Mouse (Mus musculus): ENCODE measurements at regions not wholly inside any gene's neighbourhood (a gene's known extent, or its start where the extent isn't known, plus 50 kb on each side); places are given as distances from the start of the nearest gene placed in this dataset.

- Histone ChIP-seq H3K4me2 (ENCODE audit: low read depth, low read length) (peak overlapping the region; percentile 31), H3K9ac (ENCODE audit: low read depth, low read length) (no peak overlapping the region), H3K36me3 (ENCODE audit: control insufficient read depth, insufficient read depth, low read length) (no peaks in the 10 kb centered on the region), H3K9me3 (ENCODE audit: control insufficient read depth, low read length) (no peaks in the 10 kb centered on the region), H3K4me3 (ENCODE audit: low read depth, low read length) (no peak overlapping the region), H3K27ac (replicated peaks; ENCODE audit: low read depth, low read length) (no peak overlapping the region), H3K4me1 (ENCODE audit: control insufficient read depth, insufficient read depth, low read length) (peaks cover 28% of the 10 kb centered on the region), H3K27me3 (replicated peaks; ENCODE audit: control insufficient read depth, insufficient read depth, low read length) (no peaks in the 10 kb centered on the region)
- peak; percentile 74; the same call in 1 of the 2 replicates for ATAC-seq (ENCODE audit: low read depth)
- DNase-seq (ENCODE audit: low spot score): peak; percentile 56
- 0% methylated on average over 4 of the region's 4 CpGs for WGBS
Measured at GRCm38 (mm10) chr14:48330965-48331622, 114.8 kb upstream of the Tmem260 start.

GRCm38 (mm10) chr14:48331623-48332000 is 114.3 kb upstream of the Tmem260 start:
- Histone ChIP-seq H3K4me1 (ENCODE audit: control insufficient read depth, insufficient read depth, low read length) (peaks cover 28% of the 10 kb centered on the region), H3K36me3 (ENCODE audit: control insufficient read depth, insufficient read depth, low read length) (no peaks in the 10 kb centered on the region), H3K4me3 (ENCODE audit: low read depth, low read length) (no peak overlapping the region), H3K9me3 (ENCODE audit: control insufficient read depth, low read length) (no peaks in the 10 kb centered on the region), H3K27me3 (replicated peaks; ENCODE audit: control insufficient read depth, insufficient read depth, low read length) (no peaks in the 10 kb centered on the region), H3K4me2 (ENCODE audit: low read depth, low read length) (no peak overlapping the region), H3K27ac (replicated peaks; ENCODE audit: low read depth, low read length) (no peak overlapping the region), H3K9ac (ENCODE audit: low read depth, low read length) (no peak overlapping the region)
- ATAC-seq (ENCODE audit: low read depth) (no peak), DNase-seq (ENCODE audit: low spot score) (no peak)
- 42% methylated on average over 2 of the region's 2 CpGs for WGBS

- H3K4me3 ChIP-seq (ENCODE audit: low read depth, low read length): no peak overlapping the region
- peaks cover 28% of the 10 kb centered on the region for H3K4me1 ChIP-seq (ENCODE audit: control insufficient read depth, insufficient read depth, low read length)
- H3K36me3 ChIP-seq (ENCODE audit: control insufficient read depth, insufficient read depth, low read length): no peaks in the 10 kb centered on the region
- H3K27me3 ChIP-seq (replicated peaks; ENCODE audit: control insufficient read depth, insufficient read depth, low read length): no peaks in the 10 kb centered on the region
- no peaks in the 10 kb centered on the region for H3K9me3 ChIP-seq (ENCODE audit: control insufficient read depth, low read length)
- ATAC-seq (ENCODE audit: low read depth) (no peak), DNase-seq (ENCODE audit: low spot score) (peak; percentile 50)
- no peak overlapping the region for H3K27ac ChIP-seq (replicated peaks; ENCODE audit: low read depth, low read length)
- 16% methylated on average over 2 of the region's 2 CpGs for WGBS
- H3K4me2 ChIP-seq (ENCODE audit: low read depth, low read length): no peak overlapping the region
- no peak overlapping the region for H3K9ac ChIP-seq (ENCODE audit: low read depth, low read length)
Measured at GRCm38 (mm10) chr14:48332193-48332592, 113.7 kb upstream of the Tmem260 start.

GRCm38 (mm10) chr14:48332660-48333059 is 113.3 kb upstream of the Tmem260 start:
- H3K9me3 ChIP-seq (ENCODE audit: control insufficient read depth, low read length): no peaks in the 10 kb centered on the region
- H3K27ac ChIP-seq (replicated peaks; ENCODE audit: low read depth, low read length): no peak overlapping the region
- 23% methylated on average over 4 of the region's 4 CpGs for WGBS
- H3K4me1 ChIP-seq (ENCODE audit: control insufficient read depth, insufficient read depth, low read length): peaks cover 28% of the 10 kb centered on the region
- ATAC-seq (ENCODE audit: low read depth): no peak; the same call in 1 of the 2 replicates
- no peak overlapping the region for H3K9ac ChIP-seq (ENCODE audit: low read depth, low read length)
- peak; percentile 65 for DNase-seq (ENCODE audit: low spot score)
- H3K4me2 ChIP-seq (ENCODE audit: low read depth, low read length): no peak overlapping the region
- no peaks in the 10 kb centered on the region for H3K36me3 ChIP-seq (ENCODE audit: control insufficient read depth, insufficient read depth, low read length)
- H3K4me3 ChIP-seq (ENCODE audit: low read depth, low read length): no peak overlapping the region
- H3K27me3 ChIP-seq (replicated peaks; ENCODE audit: control insufficient read depth, insufficient read depth, low read length): no peaks in the 10 kb centered on the region

- Histone ChIP-seq H3K4me1 (ENCODE audit: control insufficient read depth, insufficient read depth, low read length) (peaks cover 28% of the 10 kb centered on the region), H3K9ac (ENCODE audit: low read depth, low read length) (no peak overlapping the region), H3K36me3 (ENCODE audit: control insufficient read depth, insufficient read depth, low read length) (no peaks in the 10 kb centered on the region), H3K4me3 (ENCODE audit: low read depth, low read length) (no peak overlapping the region), H3K9me3 (ENCODE audit: control insufficient read depth, low read length) (no peaks in the 10 kb centered on the region), H3K27ac (replicated peaks; ENCODE audit: low read depth, low read length) (no peak overlapping the region), H3K27me3 (replicated peaks; ENCODE audit: control insufficient read depth, insufficient read depth, low read length) (no peaks in the 10 kb centered on the region), H3K4me2 (ENCODE audit: low read depth, low read length) (no peak overlapping the region)
- WGBS: 28% methylated on average over 8 of the region's 8 CpGs
- no peak for ATAC-seq (ENCODE audit: low read depth)
- peak; percentile 62 for DNase-seq (ENCODE audit: low spot score)
Measured at GRCm38 (mm10) chr14:48334106-48334809, 111.7 kb upstream of the Tmem260 start.

GRCm38 (mm10) chr14:48339434-48339833 is 106.5 kb upstream of the Tmem260 start:
- Histone ChIP-seq H3K27ac (replicated peaks; ENCODE audit: low read depth, low read length) (no peak overlapping the region), H3K4me1 (ENCODE audit: control insufficient read depth, insufficient read depth, low read length) (peaks cover 3% of the 10 kb centered on the region; the same call in 1 of the 2 replicates), H3K9ac (ENCODE audit: low read depth, low read length) (no peak overlapping the region), H3K4me3 (ENCODE audit: low read depth, low read length) (no peak overlapping the region), H3K27me3 (replicated peaks; ENCODE audit: control insufficient read depth, insufficient read depth, low read length) (no peaks in the 10 kb centered on the region), H3K9me3 (ENCODE audit: control insufficient read depth, low read length) (no peaks in the 10 kb centered on the region), H3K36me3 (ENCODE audit: control insufficient read depth, insufficient read depth, low read length) (no peaks in the 10 kb centered on the region), H3K4me2 (ENCODE audit: low read depth, low read length) (no peak overlapping the region)
- WGBS: 78% methylated on average over 4 of the region's 4 CpGs
- DNase-seq (ENCODE audit: low spot score) (no peak), ATAC-seq (ENCODE audit: low read depth) (no peak)

- ATAC-seq (ENCODE audit: low read depth) (no peak), DNase-seq (ENCODE audit: low spot score) (peak; percentile 61)
- no peak overlapping the region for H3K27ac ChIP-seq (replicated peaks; ENCODE audit: low read depth, low read length)
- H3K27me3 ChIP-seq (replicated peaks; ENCODE audit: control insufficient read depth, insufficient read depth, low read length): no peaks in the 10 kb centered on the region; the same call in 1 of the 2 replicates
- H3K4me2 ChIP-seq (ENCODE audit: low read depth, low read length): no peak overlapping the region
- H3K4me1 ChIP-seq (ENCODE audit: control insufficient read depth, insufficient read depth, low read length): no peaks in the 10 kb centered on the region
- H3K4me3 ChIP-seq (ENCODE audit: low read depth, low read length): no peak overlapping the region
- WGBS: 47% methylated on average over 7 of the region's 7 CpGs
- no peaks in the 10 kb centered on the region for H3K9me3 ChIP-seq (ENCODE audit: control insufficient read depth, low read length)
- H3K9ac ChIP-seq (ENCODE audit: low read depth, low read length): no peak overlapping the region
- H3K36me3 ChIP-seq (ENCODE audit: control insufficient read depth, insufficient read depth, low read length): no peaks in the 10 kb centered on the region
Measured at GRCm38 (mm10) chr14:48342944-48343343, 103.0 kb upstream of the Tmem260 start.

GRCm38 (mm10) chr14:48345956-48346355 is 100.0 kb upstream of the Tmem260 start:
- H3K4me3 ChIP-seq (ENCODE audit: low read depth, low read length): no peak overlapping the region
- no peak overlapping the region for H3K27ac ChIP-seq (replicated peaks; ENCODE audit: low read depth, low read length)
- no peaks in the 10 kb centered on the region for H3K9me3 ChIP-seq (ENCODE audit: control insufficient read depth, low read length)
- H3K9ac ChIP-seq (ENCODE audit: low read depth, low read length): no peak overlapping the region
- H3K4me1 ChIP-seq (ENCODE audit: control insufficient read depth, insufficient read depth, low read length): peaks cover 8% of the 10 kb centered on the region; the same call in 1 of the 2 replicates
- H3K36me3 ChIP-seq (ENCODE audit: control insufficient read depth, insufficient read depth, low read length): no peaks in the 10 kb centered on the region
- H3K27me3 ChIP-seq (replicated peaks; ENCODE audit: control insufficient read depth, insufficient read depth, low read length): no peaks in the 10 kb centered on the region; the same call in 1 of the 2 replicates
- ATAC-seq (ENCODE audit: low read depth) (no peak), DNase-seq (ENCODE audit: low spot score) (no peak)
- 77% methylated on average over 7 of the region's 7 CpGs for WGBS
- no peak overlapping the region for H3K4me2 ChIP-seq (ENCODE audit: low read depth, low read length)
